8 mouse cellular contexts compared by ENCODE assay signal in the genomic region with DNA sequence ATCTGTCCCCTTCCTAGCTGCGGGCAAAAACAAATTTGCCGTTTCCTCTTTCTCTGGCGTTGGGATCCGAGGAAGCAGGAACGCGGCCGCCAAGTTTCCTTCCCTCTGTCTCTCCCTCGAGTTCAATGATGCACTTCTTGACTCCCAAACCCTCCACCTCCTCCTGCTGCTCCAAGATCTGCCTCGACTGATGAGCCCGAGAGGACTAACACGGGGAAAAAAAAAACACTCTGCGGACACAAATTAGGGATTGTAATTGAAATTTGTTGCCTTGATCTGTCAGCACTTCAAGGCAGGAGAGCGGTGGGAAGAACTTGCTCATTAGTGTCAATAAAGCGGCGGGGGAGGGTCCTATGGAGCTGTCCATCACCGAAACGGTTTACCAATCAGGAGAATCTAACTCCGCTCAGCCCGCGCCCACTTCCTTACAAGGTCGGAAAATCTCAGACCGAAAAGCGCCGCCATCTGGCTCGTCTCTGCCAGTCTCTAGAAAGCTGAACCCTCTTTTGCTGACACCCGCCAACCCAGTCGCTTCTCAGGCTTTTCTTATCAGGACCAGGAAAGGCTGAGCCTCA. TPM values are rescaled to one million over a fixed set of nuclear protein-coding genes. Genes with fewer than 3 reads are reported as not detected.
DNase-seq lines count a peak whose midpoint lies in the region; ATAC-seq and TF ChIP-seq lines count a peak whose summit lies in the region.

A gene (minus strand): TSS at position 300 of the 575 bp plus-strand sequence.

- H3K27ac ChIP-seq in hindbrain, embryonic 14.5 days = no peak within 1 kb of the TSS
- H3K27ac ChIP-seq in liver, embryonic 13.5 days = no peak within 1 kb of the TSS

- H3K4me1 ChIP-seq in hindbrain, embryonic 14.5 days (replicated peaks; ENCODE audit: control insufficient read depth, insufficient read depth, low read length) = 0 out of 2 replicates have a peak, but pooled peaks cover 5% of the 10 kb centered on the region
- H3K4me1 ChIP-seq in liver, embryonic 13.5 days (replicated peaks) = peaks cover 7% of the 10 kb centered on the region

- H3K27me3 ChIP-seq in hindbrain, embryonic 14.5 days (ENCODE audit: control insufficient read depth, insufficient read depth, low read length) = peaks cover 82% of the 10 kb centered on the region
- H3K27me3 ChIP-seq in liver, embryonic 13.5 days = peaks cover 88% of the 10 kb centered on the region

- no peak for TF ChIP-seq POLR2A in brain, embryonic 14.5 days (IDR thresholded peaks at IDR 0.05; ENCODE audit: borderline replicate concordance, extremely low read depth, insufficient read depth, insufficient read length, poor library complexity, severe bottlenecking)

- H3K36me3 ChIP-seq in hindbrain, embryonic 14.5 days (replicated peaks; ENCODE audit: control insufficient read depth, insufficient read depth) = no peaks in the 10 kb centered on the region
- no peaks in the 10 kb centered on the region for H3K36me3 ChIP-seq in liver, embryonic 13.5 days

- H3K4me3 ChIP-seq in hindbrain, embryonic 14.5 days (replicated peaks; ENCODE audit: low read length) = peak within 1 kb of the TSS; percentile 36
- H3K4me3 ChIP-seq in liver, embryonic 13.5 days (replicated peaks) = peak within 1 kb of the TSS; percentile 38

- no peaks in the 10 kb centered on the region for H3K9me3 ChIP-seq in hindbrain, embryonic 14.5 days (ENCODE audit: control insufficient read depth, low read length)
- H3K9me3 ChIP-seq in liver, embryonic 13.5 days (replicated peaks) = no peaks in the 10 kb centered on the region

- H3K9ac ChIP-seq in hindbrain, embryonic 14.5 days = peak within 1 kb of the TSS; percentile 42
- no peak within 1 kb of the TSS for H3K9ac ChIP-seq in liver, embryonic 13.5 days

- ATAC-seq in hindbrain, embryonic 14.5 days (ENCODE audit: low FRiP score) = peak; percentile 75
- ATAC-seq in liver, embryonic 13.5 days (ENCODE audit: low read depth) = no peak
- no peak for ATAC-seq in activated CD4-positive, CD25-positive, alpha-beta regulatory T cell, adult 4 months

- WGBS in hindbrain, embryonic 14.5 days = 0% methylated on average over 27 of the region's 27 CpGs
- WGBS in liver, embryonic 13.5 days (ENCODE audit: insufficient replicate concordance) = under 1% methylated on average over 27 of the region's 27 CpGs

- TF ChIP-seq CTCF in brain, embryonic 14.5 days (IDR thresholded peaks at IDR 0.05; ENCODE audit: borderline replicate concordance, extremely low read depth, insufficient read depth, insufficient read length) = peak; percentile 42

- DNase-seq in layer of hippocampus, postnatal 10 days (ENCODE audit: low spot score in 2 of 2) = peak; percentile 19 to 45
- no peak for DNase-seq in layer of hippocampus, postnatal 36 days
- DNase-seq in brain, embryonic 14.5 days (ENCODE audit: low read depth) = peak; percentile 97
- peak; percentile 49 to 60 for DNase-seq in gastrocnemius, adult 8-10 months (ENCODE audit: low spot score in 2 of 2)
- DNase-seq in hindbrain, embryonic 14.5 days (ENCODE audit: low spot score) = peak; percentile 78
- no peak for DNase-seq in liver, embryonic 13.5 days
- DNase-seq in neural tube, embryonic 10.5 days (ENCODE audit: extremely low spot score, low spot score) = peak; percentile 85

- H3K4me2 ChIP-seq in hindbrain, embryonic 14.5 days (replicated peaks) = peak within 1 kb of the TSS; percentile 53
- peak within 1 kb of the TSS; percentile 54 for H3K4me2 ChIP-seq in liver, embryonic 13.5 days

RNA-seq across cellular contexts. Expression of the gene that starts here (rescaled TPM):
- 1 to 10 TPM; 3.8 to 4.7 TPM for total RNA-seq in layer of hippocampus, postnatal 10 days (2021)
- total RNA-seq in layer of hippocampus, postnatal 36 days (2021) = 1 to 10 TPM; 1.2 to 1.8 TPM
- polyA plus RNA-seq in brain, embryonic 14.5 days (2012; rRNA removed) = 3.8 and 6.5 TPM in 2 replicates
- total RNA-seq in gastrocnemius, adult 8-10 months (2022) = under 1 TPM; 0.24 to 0.56 (median 0.41) TPM
- polyA plus RNA-seq in hindbrain, embryonic 14.5 days (2014; fragmentation: Nextera tagmentation; extraction: Ambion mirVana) = 1.4 and 1.8 TPM in 2 replicates
- polyA plus RNA-seq in liver, embryonic 13.5 days (2015; fragmentation: Nextera tagmentation; extraction: Ambion mirVana) = 0.07 and 0.10 TPM in 2 replicates
- not detected for polyA plus RNA-seq in activated CD4-positive, CD25-positive, alpha-beta regulatory T cell, adult 4 months (2017; shearing (Covaris generic))

Comparison
In these comparisons a context has a peak if more than half of its experiments do, and no peak if none do; other contexts are left out.
1. DNase-seq: peak in layer of hippocampus, postnatal 10 days (2 of 2), brain, embryonic 14.5 days (single experiment), hindbrain, embryonic 14.5 days (single experiment) and neural tube, embryonic 10.5 days (single experiment); none in layer of hippocampus, postnatal 36 days (0 of 2) and liver, embryonic 13.5 days (single experiment).
2. Peak in DNase-seq in gastrocnemius, adult 8-10 months; RNA of the gene not detected or under 1 TPM.